Mouse (Mus musculus) ovary, postnatal 36 days (tissue): ENCODE results near the gene Gm10642.

Source experiments
- DNase-seq: peaks from one replicate; pipeline ENCODE4 v3.0.0; 2022; ENCODE audit warnings: low spot score, mixed read lengths

The Gm10642 gene

DNA sequence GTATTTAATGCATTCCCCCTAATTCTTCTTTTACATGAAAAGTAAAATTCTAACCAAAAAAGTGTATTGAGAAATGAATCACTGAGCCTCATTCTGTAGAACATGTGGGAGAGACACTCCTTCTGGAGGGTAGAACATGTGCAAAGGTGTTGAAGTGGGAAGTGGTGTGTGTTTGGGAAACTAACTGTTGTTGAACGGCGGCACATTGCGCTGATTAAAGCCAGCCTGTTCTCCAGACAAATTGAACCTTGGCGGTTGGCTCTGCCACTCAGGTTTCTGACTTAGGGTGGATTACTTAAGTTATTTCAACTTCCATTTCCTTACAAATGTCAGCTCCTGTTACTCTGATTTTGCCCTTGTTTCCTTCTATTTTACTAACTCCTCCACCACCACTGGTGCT, 17.6 kb downstream of the Gm10642 start:
- no peak for DNase-seq

DNA sequence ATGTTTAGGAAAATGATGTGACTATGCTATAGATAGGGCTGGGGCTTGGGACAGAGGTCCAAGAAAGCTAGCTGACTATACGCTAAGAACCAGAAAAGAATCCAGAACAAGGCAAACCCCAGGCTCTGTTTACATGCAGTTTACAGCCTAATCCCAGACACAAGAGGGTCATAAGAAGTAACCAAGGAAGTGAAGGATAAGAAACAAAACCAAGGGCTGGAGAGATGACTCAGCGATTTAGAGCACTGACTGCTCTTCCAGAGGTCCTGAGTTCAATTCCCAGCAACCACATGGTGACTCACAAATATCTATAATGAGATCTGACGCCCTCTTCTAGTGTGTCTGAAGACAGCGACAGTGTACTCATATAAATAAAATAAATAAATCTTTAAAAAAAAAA, 19.1 kb downstream of the Gm10642 start:
- no peak for DNase-seq

- DNase-seq: no peak
Observed at GRCm38 (mm10) chr9:70675961-70676360, 19.9 kb downstream of the Gm10642 start.

DNA sequence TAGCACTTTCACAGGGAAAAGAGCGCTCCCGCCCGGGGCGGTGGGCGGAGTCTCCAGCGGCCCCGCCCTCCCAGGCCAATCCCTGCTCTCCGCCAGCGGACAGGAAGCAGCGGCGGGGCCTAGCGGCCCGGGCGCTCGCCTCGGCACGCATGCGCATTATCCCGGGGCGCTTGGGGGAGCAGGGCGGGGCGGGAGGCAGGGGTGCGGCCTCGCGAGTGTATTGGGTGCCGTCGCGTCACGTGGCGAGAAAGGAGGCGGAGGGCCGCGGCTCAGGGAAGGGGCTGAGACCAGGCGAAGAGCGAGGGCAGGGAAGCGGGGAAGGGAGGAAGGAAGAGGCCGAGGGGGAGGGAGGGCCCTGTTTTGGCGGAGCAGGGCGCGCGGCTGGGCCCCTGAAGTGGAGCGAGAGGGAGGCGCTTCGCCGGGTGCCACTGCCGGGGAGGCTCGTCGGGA, 22.7 kb downstream of the Gm10642 start, which contains the start of gene Adam10:
Gene Adam10, plus strand, starts transcription at position 316 of the 450 bp plus-strand sequence.
- DNase-seq: peak; percentile 100

- peak; percentile 61 for DNase-seq
Observed at GRCm38 (mm10) chr9:70679132-70680091, 23.4 kb downstream of the Gm10642 start.

DNA sequence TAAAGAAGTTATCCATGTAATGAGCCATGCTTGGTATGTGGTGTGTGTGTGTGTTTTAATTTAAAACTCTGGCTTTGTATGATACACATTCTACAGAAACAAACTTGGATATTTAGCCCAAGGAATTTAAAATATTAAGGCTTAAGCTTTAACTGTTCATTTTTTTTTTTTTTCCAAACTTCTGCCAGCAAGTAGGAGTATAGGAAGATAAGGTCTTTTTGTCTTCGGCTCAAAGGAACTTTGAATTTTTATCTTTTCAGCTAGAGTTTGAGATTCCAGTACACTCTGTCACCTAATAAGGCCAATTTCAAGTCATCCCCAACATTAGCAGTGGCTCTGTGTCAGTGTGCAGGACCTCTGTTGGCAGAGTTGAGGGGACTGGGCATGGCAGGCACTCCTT, 26.2 kb downstream of the Gm10642 start:
- no peak for DNase-seq

DNA sequence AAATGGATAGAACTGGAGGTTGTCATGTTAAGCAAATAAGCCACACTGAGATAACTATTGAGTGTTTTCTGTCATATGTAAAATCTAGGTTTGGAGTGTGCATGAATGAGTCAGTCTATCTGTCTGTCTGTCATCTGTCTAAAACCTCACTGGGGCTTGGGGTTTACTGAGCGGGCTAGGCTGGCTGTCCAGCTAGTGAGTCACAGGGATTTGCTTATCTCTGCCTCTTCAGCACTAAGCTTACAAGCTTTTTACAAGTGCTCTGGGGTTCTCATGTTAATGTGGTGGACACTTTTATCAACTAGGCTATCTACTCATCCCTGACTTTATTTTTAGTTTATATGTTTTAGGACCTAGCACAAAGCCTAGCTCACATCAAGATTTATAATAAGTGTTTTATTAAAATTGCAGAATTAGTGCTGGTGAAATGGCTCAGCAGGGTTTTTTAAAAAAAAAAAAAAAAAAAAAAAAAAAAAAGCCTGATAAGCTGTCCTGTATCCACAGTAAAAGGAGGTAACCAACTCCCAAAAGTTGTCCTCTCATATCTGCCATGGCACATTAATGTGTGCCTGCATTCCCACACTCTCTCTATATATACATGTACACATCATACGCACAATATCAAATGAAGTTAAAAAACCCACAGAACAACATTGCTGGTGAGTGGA, 32.4 kb downstream of the Gm10642 start:
- no peak for DNase-seq

GRCm38 (mm10) chr9:70689926-70690325, 33.9 kb downstream of the Gm10642 start:
- DNase-seq: no peak

- no peak for DNase-seq
Observed at GRCm38 (mm10) chr9:70690579-70690978, 34.5 kb downstream of the Gm10642 start.

DNA sequence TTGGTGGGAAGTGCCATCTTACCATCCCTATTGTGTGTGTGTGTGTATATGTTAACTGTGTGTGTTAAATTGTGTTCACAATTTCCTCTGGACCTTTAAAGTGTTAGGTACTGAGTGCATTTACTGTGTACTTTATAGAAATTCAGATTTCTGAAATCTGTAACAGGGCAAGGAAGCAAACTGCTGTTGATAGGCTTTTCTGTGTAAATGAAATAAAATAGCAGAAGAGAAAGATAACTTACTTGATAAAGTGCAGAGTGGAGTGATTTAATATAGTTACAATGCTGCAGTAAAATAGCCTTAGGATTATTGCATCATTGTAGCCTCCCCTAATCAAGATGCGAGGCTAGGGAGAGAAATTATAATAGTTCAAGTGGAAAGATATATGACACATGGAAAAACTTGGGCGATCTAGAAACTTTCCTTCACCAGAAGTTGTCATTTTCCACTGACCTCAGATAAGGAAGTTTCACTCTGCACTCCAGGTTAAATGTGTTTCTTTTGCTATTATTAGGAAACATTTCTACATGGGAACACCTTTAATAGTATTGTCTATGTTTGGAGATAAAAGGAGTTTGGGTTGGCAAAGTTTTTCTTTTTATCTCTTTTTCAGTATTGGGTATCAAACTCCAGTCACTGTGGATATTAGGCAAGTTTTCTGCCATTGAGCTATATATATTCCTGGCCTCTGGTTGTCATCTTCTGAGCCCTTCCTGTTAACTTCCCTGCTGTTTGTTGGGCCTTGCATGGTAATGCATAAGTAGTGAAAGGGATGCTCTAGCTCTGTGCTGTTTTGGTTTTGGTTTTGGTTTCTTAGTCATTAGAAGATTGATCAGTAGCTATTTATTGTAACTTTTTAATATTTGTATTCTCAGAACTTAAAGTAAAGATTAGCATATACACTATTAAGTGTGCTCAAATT, 36.0 kb downstream of the Gm10642 start:
- no peak for DNase-seq

GRCm38 (mm10) chr9:70695723-70696122, 39.7 kb downstream of the Gm10642 start:
- no peak for DNase-seq

- no peak for DNase-seq
Observed at GRCm38 (mm10) chr9:70698090-70698489, 42.0 kb downstream of the Gm10642 start.

GRCm38 (mm10) chr9:70703597-70704203, 47.6 kb downstream of the Gm10642 start:
- no peak for DNase-seq

GRCm38 (mm10) chr9:70706444-70706843, 50.4 kb downstream of the Gm10642 start:
- no peak for DNase-seq
